Mouse (Mus musculus): Measurements from ENCODE around the gene Tmprss6. TPM values are rescaled to one million over a fixed set of nuclear protein-coding genes. Genes with fewer than 3 reads are reported as not detected.

Gene Tmprss6
- polyA plus RNA-seq, 1 experiment from 2014 or later = 0.14 TPM

- WGBS = 53% methylated on average over 7 of the region's 7 CpGs
- H3K9ac ChIP-seq (ENCODE audit: low read length) = no peak overlapping the region
- no peaks in the 10 kb centered on the region for H3K36me3 ChIP-seq (ENCODE audit: control insufficient read depth, insufficient read depth, low read length)
- H3K4me3 ChIP-seq (ENCODE audit: low read length) = no peak overlapping the region
- no peak for ATAC-seq (ENCODE audit: low read depth)
- H3K4me1 ChIP-seq (replicated peaks; ENCODE audit: control insufficient read depth, insufficient read depth, low read length) = peaks cover 6% of the 10 kb centered on the region; the same call in 1 of the 2 replicates
- no peaks in the 10 kb centered on the region for H3K27me3 ChIP-seq (ENCODE audit: control insufficient read depth, insufficient read depth, low read depth, low read length)
- H3K27ac ChIP-seq (ENCODE audit: low read length) = no peak overlapping the region
- H3K4me2 ChIP-seq (ENCODE audit: low read depth, low read length) = no peak overlapping the region
- no peaks in the 10 kb centered on the region for H3K9me3 ChIP-seq (ENCODE audit: control insufficient read depth, low read length)
These were observed 40.0 kb upstream of the Tmprss6 start for GRCm38 (mm10) chr15:78508443-78508842.

DNA sequence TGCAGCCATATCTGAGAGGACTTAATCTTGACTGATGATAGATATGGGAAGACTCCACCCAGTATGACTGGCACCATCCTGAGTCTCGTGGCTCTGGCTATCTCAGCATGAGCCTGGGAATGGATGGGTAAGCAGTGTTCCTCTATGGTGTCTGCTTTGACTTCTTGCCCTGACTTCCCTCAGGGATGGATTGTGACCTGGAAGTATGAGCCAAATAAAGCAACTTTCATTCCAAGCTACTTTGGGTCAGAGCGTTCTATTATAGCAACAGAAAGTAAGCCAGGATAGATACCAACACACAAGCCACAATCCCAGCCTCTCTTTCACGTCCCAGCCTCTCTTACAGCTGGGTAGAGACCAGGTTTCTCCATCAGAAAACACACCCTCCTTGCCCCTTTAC lies 37.1 kb upstream of the Tmprss6 start:
- H3K4me1 ChIP-seq (replicated peaks; ENCODE audit: control insufficient read depth, insufficient read depth, low read length) = peaks cover 6% of the 10 kb centered on the region; the same call in 1 of the 2 replicates
- no peak overlapping the region for H3K27ac ChIP-seq (ENCODE audit: low read length)
- no peak for ATAC-seq (ENCODE audit: low read depth)
- H3K36me3 ChIP-seq (ENCODE audit: control insufficient read depth, insufficient read depth, low read length) = no peaks in the 10 kb centered on the region
- no peak overlapping the region for H3K9ac ChIP-seq (ENCODE audit: low read length)
- H3K9me3 ChIP-seq (ENCODE audit: control insufficient read depth, low read length) = no peaks in the 10 kb centered on the region
- no peaks in the 10 kb centered on the region for H3K27me3 ChIP-seq (ENCODE audit: control insufficient read depth, insufficient read depth, low read depth, low read length)
- H3K4me2 ChIP-seq (ENCODE audit: low read depth, low read length) = no peak overlapping the region
- H3K4me3 ChIP-seq (ENCODE audit: low read length) = no peak overlapping the region
- 70% methylated on average over 3 of the region's 3 CpGs for WGBS

DNA sequence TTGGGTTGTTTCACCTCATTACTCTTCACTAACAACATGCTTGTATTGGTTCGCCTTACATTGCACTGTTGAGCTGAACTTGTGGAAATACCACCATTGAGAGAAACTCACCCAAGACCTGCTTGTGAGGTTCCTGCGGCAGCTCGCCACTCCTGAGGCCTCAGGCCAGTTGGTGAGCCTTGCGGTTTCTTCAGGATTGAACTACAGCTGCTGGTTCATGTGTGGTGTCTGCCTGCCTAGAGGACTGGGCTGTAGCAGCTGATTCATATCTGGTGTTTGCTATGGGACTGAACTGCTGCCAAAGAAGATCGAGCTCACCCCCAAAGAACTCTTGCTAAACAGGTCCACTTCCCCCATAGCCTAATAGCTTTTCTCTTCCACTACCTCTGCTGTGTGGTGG lies 36.4 kb upstream of the Tmprss6 start:
- Histone ChIP-seq H3K9me3 (ENCODE audit: control insufficient read depth, low read length) (no peaks in the 10 kb centered on the region), H3K4me2 (ENCODE audit: low read depth, low read length) (no peak overlapping the region), H3K4me3 (ENCODE audit: low read length) (no peak overlapping the region), H3K27ac (ENCODE audit: low read length) (no peak overlapping the region), H3K9ac (ENCODE audit: low read length) (no peak overlapping the region), H3K36me3 (ENCODE audit: control insufficient read depth, insufficient read depth, low read length) (no peaks in the 10 kb centered on the region), H3K27me3 (ENCODE audit: control insufficient read depth, insufficient read depth, low read depth, low read length) (no peaks in the 10 kb centered on the region), H3K4me1 (replicated peaks; ENCODE audit: control insufficient read depth, insufficient read depth, low read length) (peaks cover under 1% of the 10 kb centered on the region; the same call in 1 of the 2 replicates)
- 87% methylated on average over 5 of the region's 5 CpGs for WGBS
- no peak for ATAC-seq (ENCODE audit: low read depth)

GRCm38 (mm10) chr15:78504013-78504412 lies 35.6 kb upstream of the Tmprss6 start:
- H3K27ac ChIP-seq (ENCODE audit: low read length) = no peak overlapping the region
- H3K27me3 ChIP-seq (ENCODE audit: control insufficient read depth, insufficient read depth, low read depth, low read length) = no peaks in the 10 kb centered on the region
- WGBS = 74% methylated on average over 1 of the region's 1 CpGs
- H3K9ac ChIP-seq (ENCODE audit: low read length) = no peak overlapping the region
- H3K4me1 ChIP-seq (replicated peaks; ENCODE audit: control insufficient read depth, insufficient read depth, low read length) = no peaks in the 10 kb centered on the region
- no peaks in the 10 kb centered on the region for H3K9me3 ChIP-seq (ENCODE audit: control insufficient read depth, low read length)
- H3K4me2 ChIP-seq (ENCODE audit: low read depth, low read length) = no peak overlapping the region
- no peak for ATAC-seq (ENCODE audit: low read depth)
- no peak overlapping the region for H3K4me3 ChIP-seq (ENCODE audit: low read length)
- H3K36me3 ChIP-seq (ENCODE audit: control insufficient read depth, insufficient read depth, low read length) = no peaks in the 10 kb centered on the region

GRCm38 (mm10) chr15:78502437-78503132 lies 34.2 kb upstream of the Tmprss6 start:
- H3K9me3 ChIP-seq (ENCODE audit: control insufficient read depth, low read length) = no peaks in the 10 kb centered on the region
- H3K9ac ChIP-seq (ENCODE audit: low read length) = no peak overlapping the region
- H3K36me3 ChIP-seq (ENCODE audit: control insufficient read depth, insufficient read depth, low read length) = no peaks in the 10 kb centered on the region
- H3K4me2 ChIP-seq (ENCODE audit: low read depth, low read length) = no peak overlapping the region
- ATAC-seq (ENCODE audit: low read depth) = no peak
- no peaks in the 10 kb centered on the region for H3K27me3 ChIP-seq (ENCODE audit: control insufficient read depth, insufficient read depth, low read depth, low read length)
- H3K4me1 ChIP-seq (replicated peaks; ENCODE audit: control insufficient read depth, insufficient read depth, low read length) = no peaks in the 10 kb centered on the region
- H3K4me3 ChIP-seq (ENCODE audit: low read length) = no peak overlapping the region
- H3K27ac ChIP-seq (ENCODE audit: low read length) = no peak overlapping the region
- 55% methylated on average over 18 of the region's 18 CpGs for WGBS

DNA sequence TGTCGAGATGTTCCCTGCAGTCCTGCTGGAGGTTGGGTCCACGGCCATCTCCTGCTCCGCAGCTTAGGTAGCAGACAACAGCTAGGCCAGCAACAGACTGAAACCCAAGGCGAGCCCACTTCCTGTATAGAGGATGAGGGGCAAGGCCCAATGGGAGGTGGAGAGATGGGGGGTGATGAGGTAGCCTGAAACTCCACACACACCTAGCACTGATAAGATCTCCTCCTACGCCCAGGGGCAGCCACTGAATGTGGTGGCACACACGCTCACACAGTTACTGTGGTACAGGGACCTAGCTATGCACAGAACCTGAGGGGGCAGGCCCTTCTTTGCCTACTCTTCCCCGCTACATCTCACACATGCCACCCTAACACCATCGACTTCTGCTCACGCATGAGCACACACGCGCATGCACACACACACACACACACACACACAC lies 26.6 kb upstream of the Tmprss6 start, which contains the start of gene Il2rb:
Gene Il2rb (minus strand): TSS at position 304 of the 439 bp plus-strand sequence.
- no peaks in the 10 kb centered on the region for H3K36me3 ChIP-seq (ENCODE audit: control insufficient read depth, insufficient read depth, low read length)
- H3K27me3 ChIP-seq (ENCODE audit: control insufficient read depth, insufficient read depth, low read depth, low read length) = no peaks in the 10 kb centered on the region
- no peak within 1 kb of the TSS for H3K9ac ChIP-seq (ENCODE audit: low read length)
- no peak within 1 kb of the TSS for H3K4me2 ChIP-seq (ENCODE audit: low read depth, low read length)
- ATAC-seq (ENCODE audit: low read depth) = no peak
- WGBS = 86% methylated on average over 11 of the region's 11 CpGs
- H3K4me1 ChIP-seq (replicated peaks; ENCODE audit: control insufficient read depth, insufficient read depth, low read length) = no peaks in the 10 kb centered on the region
- no peak within 1 kb of the TSS for H3K4me3 ChIP-seq (ENCODE audit: low read length)
- H3K27ac ChIP-seq (ENCODE audit: low read length) = no peak within 1 kb of the TSS
- H3K9me3 ChIP-seq (ENCODE audit: control insufficient read depth, low read length) = no peaks in the 10 kb centered on the region

- Histone ChIP-seq H3K36me3 (ENCODE audit: control insufficient read depth, insufficient read depth, low read length) (no peaks in the 10 kb centered on the region), H3K4me1 (replicated peaks; ENCODE audit: control insufficient read depth, insufficient read depth, low read length) (no peaks in the 10 kb centered on the region), H3K4me2 (ENCODE audit: low read depth, low read length) (no peak overlapping the region), H3K27ac (ENCODE audit: low read length) (no peak overlapping the region), H3K4me3 (ENCODE audit: low read length) (no peak overlapping the region), H3K27me3 (ENCODE audit: control insufficient read depth, insufficient read depth, low read depth, low read length) (no peaks in the 10 kb centered on the region), H3K9me3 (ENCODE audit: control insufficient read depth, low read length) (no peaks in the 10 kb centered on the region), H3K9ac (ENCODE audit: low read length) (no peak overlapping the region)
- WGBS = 63% methylated on average over 10 of the region's 10 CpGs
- no peak for ATAC-seq (ENCODE audit: low read depth)
These were observed 25.1 kb upstream of the Tmprss6 start for GRCm38 (mm10) chr15:78493401-78494010.

- Histone ChIP-seq H3K9me3 (ENCODE audit: control insufficient read depth, low read length) (no peaks in the 10 kb centered on the region), H3K4me3 (ENCODE audit: low read length) (no peak overlapping the region), H3K36me3 (ENCODE audit: control insufficient read depth, insufficient read depth, low read length) (no peaks in the 10 kb centered on the region), H3K27me3 (ENCODE audit: control insufficient read depth, insufficient read depth, low read depth, low read length) (no peaks in the 10 kb centered on the region), H3K4me2 (ENCODE audit: low read depth, low read length) (no peak overlapping the region), H3K4me1 (replicated peaks; ENCODE audit: control insufficient read depth, insufficient read depth, low read length) (no peaks in the 10 kb centered on the region), H3K9ac (ENCODE audit: low read length) (no peak overlapping the region), H3K27ac (ENCODE audit: low read length) (no peak overlapping the region)
- 84% methylated on average over 3 of the region's 3 CpGs for WGBS
- ATAC-seq (ENCODE audit: low read depth) = no peak
These were observed 22.9 kb upstream of the Tmprss6 start for GRCm38 (mm10) chr15:78491301-78491700.

GRCm38 (mm10) chr15:78489906-78490305 lies 21.5 kb upstream of the Tmprss6 start:
- Histone ChIP-seq H3K4me3 (ENCODE audit: low read length) (no peak overlapping the region), H3K36me3 (ENCODE audit: control insufficient read depth, insufficient read depth, low read length) (no peaks in the 10 kb centered on the region), H3K9me3 (ENCODE audit: control insufficient read depth, low read length) (no peaks in the 10 kb centered on the region), H3K27me3 (ENCODE audit: control insufficient read depth, insufficient read depth, low read depth, low read length) (no peaks in the 10 kb centered on the region), H3K27ac (ENCODE audit: low read length) (no peak overlapping the region), H3K4me2 (ENCODE audit: low read depth, low read length) (no peak overlapping the region), H3K9ac (ENCODE audit: low read length) (no peak overlapping the region), H3K4me1 (replicated peaks; ENCODE audit: control insufficient read depth, insufficient read depth, low read length) (no peaks in the 10 kb centered on the region)
- WGBS = 55% methylated on average over 8 of the region's 8 CpGs
- no peak for ATAC-seq (ENCODE audit: low read depth)

All from lung, embryonic 16.5 days (tissue).